ENCODE assay signal across 18 mouse cellular contexts in genomic region chr4:21974126-21974525, GRCm38 (mm10). TPM values are rescaled to one million over a fixed set of nuclear protein-coding genes. Genes with fewer than 3 reads are reported as not detected.
A peak's percentile ranks its signal among the peaks of the same experiment; 100 is the strongest.
DNase-seq lines count a peak whose midpoint lies in the region; ATAC-seq and TF ChIP-seq lines count a peak whose summit lies in the region.
"Had no signal": no experiment of that assay in that cellular context is flagged by ENCODE, and none has a peak within 500 bp of the region (broad histone marks: within the 10 kb centered on the region; RNA-seq: fewer than 3 reads in every experiment).

No protein-coding gene starts in this region.

- WGBS in forebrain, embryonic 14.5 days, result 49% methylated on average over 3 of the region's 3 CpGs
- WGBS in forebrain, embryonic 12.5 days, result 55% methylated on average over 3 of the region's 3 CpGs
- WGBS in midbrain, postnatal 0 days, result 51% methylated on average over 3 of the region's 3 CpGs
- 57% methylated on average over 3 of the region's 3 CpGs for WGBS in midbrain, embryonic 16.5 days

- peak; percentile 54 for DNase-seq in forebrain, embryonic 14.5 days (ENCODE audit: low spot score)
- peak; percentile 55 for DNase-seq in midbrain, postnatal 0 days (ENCODE audit: low spot score)
- DNase-seq in cerebellum, adult 9-10 months, result peak; percentile 81
- no peak for DNase-seq in thymus, postnatal 10 days (ENCODE audit: low spot score in 2 of 2)
- no peak for DNase-seq in c-Kit-positive CD71-positive TER-119-positive erythroid progenitor cells, embryonic 14.5 days (ENCODE audit: low spot score)
- DNase-seq in gastrocnemius, postnatal 14 days, result no peak
- DNase-seq: layer of hippocampus, postnatal 36 days; lung, adult 2 months; right cerebral cortex, postnatal 4 days had no signal

- H3K4me3 ChIP-seq in forebrain, embryonic 14.5 days (ENCODE audit: low read depth, low read length), result no peak overlapping the region
- H3K4me3 ChIP-seq in forebrain, embryonic 12.5 days (replicated peaks), result no peak overlapping the region
- no peak overlapping the region for H3K4me3 ChIP-seq in midbrain, postnatal 0 days (ENCODE audit: low read depth, low read length)
- no peak overlapping the region for H3K4me3 ChIP-seq in midbrain, embryonic 16.5 days (ENCODE audit: low read depth, low read length)
- H3K4me3 ChIP-seq: embryonic facial prominence, embryonic 12.5 days; midbrain, embryonic 12.5 days had no signal

- TF ChIP-seq CTCF in midbrain, postnatal 0 days (IDR thresholded peaks at IDR 0.05), result no peak

- 0 out of 2 replicates have a peak, but pooled peaks cover 2% of the 10 kb centered on the region for H3K9me3 ChIP-seq in forebrain, embryonic 14.5 days (replicated peaks; ENCODE audit: control insufficient read depth, low read length)
- no peaks in the 10 kb centered on the region for H3K9me3 ChIP-seq in forebrain, embryonic 12.5 days
- H3K9me3 ChIP-seq in midbrain, postnatal 0 days (ENCODE audit: low read length), result no peaks in the 10 kb centered on the region
- no peaks in the 10 kb centered on the region for H3K9me3 ChIP-seq in midbrain, embryonic 16.5 days (replicated peaks; ENCODE audit: control insufficient read depth, low read length, poor library complexity, severe bottlenecking)
- H3K9me3 ChIP-seq: embryonic facial prominence, embryonic 12.5 days; midbrain, embryonic 12.5 days had no signal

- no peak overlapping the region for H3K4me2 ChIP-seq in forebrain, embryonic 14.5 days (ENCODE audit: low read length)
- H3K4me2 ChIP-seq in forebrain, embryonic 12.5 days, result no peak overlapping the region
- no peak overlapping the region for H3K4me2 ChIP-seq in midbrain, postnatal 0 days (ENCODE audit: low read depth, low read length, poor library complexity, severe bottlenecking)
- H3K4me2 ChIP-seq in midbrain, embryonic 16.5 days (ENCODE audit: low read length), result no peak overlapping the region
- H3K4me2 ChIP-seq: embryonic facial prominence, embryonic 12.5 days; midbrain, embryonic 12.5 days had no signal

- no peaks in the 10 kb centered on the region for H3K4me1 ChIP-seq in forebrain, embryonic 14.5 days (ENCODE audit: control insufficient read depth, insufficient read depth, low read length)
- no peaks in the 10 kb centered on the region for H3K4me1 ChIP-seq in forebrain, embryonic 12.5 days
- no peaks in the 10 kb centered on the region for H3K4me1 ChIP-seq in midbrain, postnatal 0 days (ENCODE audit: insufficient read depth, low read length)
- H3K4me1 ChIP-seq in midbrain, embryonic 16.5 days (ENCODE audit: control insufficient read depth, insufficient read depth, low read length), result no peaks in the 10 kb centered on the region
- H3K4me1 ChIP-seq: embryonic facial prominence, embryonic 12.5 days; midbrain, embryonic 12.5 days had no signal

- 0 out of 2 replicates have a peak, but pooled peaks have one; percentile 25 for ATAC-seq in forebrain, embryonic 14.5 days
- ATAC-seq in forebrain, embryonic 12.5 days (ENCODE audit: low FRiP score), result no peak
- ATAC-seq in midbrain, postnatal 0 days (ENCODE audit: low FRiP score), result no peak
- ATAC-seq in midbrain, embryonic 16.5 days, result no peak
- ATAC-seq: Patski had no signal

- peaks cover 7% of the 10 kb centered on the region; the same call in 1 of the 2 replicates for H3K36me3 ChIP-seq in forebrain, embryonic 14.5 days (ENCODE audit: control insufficient read depth, insufficient read depth, low read length)
- peaks cover 21% of the 10 kb centered on the region; the same call in 1 of the 2 replicates for H3K36me3 ChIP-seq in forebrain, embryonic 12.5 days (replicated peaks)
- H3K36me3 ChIP-seq in midbrain, postnatal 0 days (ENCODE audit: insufficient read depth, low read length), result no peaks in the 10 kb centered on the region
- 0 out of 2 replicates have a peak, but pooled peaks cover 2% of the 10 kb centered on the region for H3K36me3 ChIP-seq in midbrain, embryonic 16.5 days (ENCODE audit: control insufficient read depth, insufficient read depth, low read length)

- H3K9ac ChIP-seq in forebrain, embryonic 14.5 days (ENCODE audit: low read length), result no peak overlapping the region
- no peak overlapping the region for H3K9ac ChIP-seq in forebrain, embryonic 12.5 days
- no peak overlapping the region for H3K9ac ChIP-seq in midbrain, postnatal 0 days (replicated peaks; ENCODE audit: low read length, poor library complexity, severe bottlenecking)
- no peak overlapping the region for H3K9ac ChIP-seq in midbrain, embryonic 16.5 days (ENCODE audit: low read depth, low read length)
- H3K9ac ChIP-seq: embryonic facial prominence, embryonic 12.5 days; midbrain, embryonic 12.5 days had no signal

- no peaks in the 10 kb centered on the region for H3K27me3 ChIP-seq in forebrain, embryonic 14.5 days (replicated peaks; ENCODE audit: control insufficient read depth, insufficient read depth, low read length)
- H3K27me3 ChIP-seq in forebrain, embryonic 12.5 days, result no peaks in the 10 kb centered on the region
- H3K27me3 ChIP-seq in midbrain, postnatal 0 days (ENCODE audit: insufficient read depth, low read length), result no peaks in the 10 kb centered on the region
- H3K27me3 ChIP-seq in midbrain, embryonic 16.5 days (ENCODE audit: control insufficient read depth, insufficient read depth, low read depth, low read length), result no peaks in the 10 kb centered on the region
- H3K27me3 ChIP-seq: embryonic facial prominence, embryonic 12.5 days; midbrain, embryonic 12.5 days; Patski had no signal

- intact Hi-C loops in gastrocnemius, postnatal 14 days (cut with DNase I; ENCODE audit: low total_unique reads), result no loop called here

- H3K27ac ChIP-seq in forebrain, embryonic 14.5 days (ENCODE audit: low read depth, low read length), result no peak overlapping the region
- H3K27ac ChIP-seq in forebrain, embryonic 12.5 days, result no peak overlapping the region
- H3K27ac ChIP-seq in midbrain, postnatal 0 days (ENCODE audit: low read depth, low read length), result no peak overlapping the region
- H3K27ac ChIP-seq in midbrain, embryonic 16.5 days (ENCODE audit: low read length), result no peak overlapping the region
- H3K27ac ChIP-seq: embryonic facial prominence, embryonic 12.5 days; macrophage; midbrain, embryonic 12.5 days had no signal

RNA-seq across cellular contexts. Expression of gene Faxc, which starts 43.0 kb away (rescaled TPM):
- 16.2 and 16.4 TPM in 2 replicates for polyA plus RNA-seq in forebrain, embryonic 14.5 days (2014; fragmentation: Nextera tagmentation; extraction: Ambion mirVana)
- polyA plus RNA-seq in forebrain, embryonic 12.5 days (2016; fragmentation: Nextera tagmentation; extraction: Ambion mirVana), result 23.0 and 26.8 TPM in 2 replicates
- total RNA-seq in midbrain, postnatal 0 days (2014; rRNA removed), result 64.0 and 91.3 TPM in 2 replicates
- 10.8 and 12.2 TPM in 2 replicates for polyA plus RNA-seq in midbrain, postnatal 0 days (2015; fragmentation: Nextera tagmentation; extraction: Ambion mirVana)
- 18.5 and 19.1 TPM in 2 replicates for polyA plus RNA-seq in midbrain, embryonic 16.5 days (2015; fragmentation: Nextera tagmentation; extraction: Ambion mirVana)
- total RNA-seq in gastrocnemius, postnatal 14 days (2021), result 1 to 10 TPM; 1.6 to 1.9 TPM
- total RNA-seq: granulocyte monocyte progenitor cell, adult 5-6 weeks; neutrophil, adult 5-6 weeks had no signal
- polyA plus RNA-seq: liver, adult 2 months; macrophage had no signal

Comparison
In these comparisons a context has a peak if more than half of its experiments do, and no peak if none do; other contexts are left out.
1. DNase-seq: peak in forebrain, embryonic 14.5 days (single experiment), midbrain, postnatal 0 days (single experiment) and cerebellum, adult 9-10 months (single experiment); none in thymus, postnatal 10 days (0 of 2), c-Kit-positive CD71-positive TER-119-positive erythroid progenitor cells, embryonic 14.5 days (single experiment) and gastrocnemius, postnatal 14 days (single experiment).